Mouse (Mus musculus): Measurements from ENCODE around the gene Plekhg6.

GRCm38 (mm10) chr6:125355197-125355741, 25.3 kb downstream of the Plekhg6 start:
- TF ChIP-seq ZC3H11A (IDR thresholded peaks at IDR 0.05; ENCODE audit: borderline replicate concordance, low read depth, low read length) (no peak), HCFC1 (IDR thresholded peaks at IDR 0.05; ENCODE audit: borderline replicate concordance, insufficient read depth, low read length) (no peak)

Data from ES-E14 (cell line).